Mouse (Mus musculus) MEL (cell line): ENCODE results near the gene Hmgcl.
A peak's percentile ranks its signal among the peaks of the same experiment; 100 is the strongest.

ENCODE experiments used
- CTCF ChIP-seq, 3 experiments: IDR thresholded peaks in 2 of 3; conservative IDR thresholded peaks in 1 of 3; 2 replicates each; pipeline ENCODE4 v1.5.1; 2011 to 2012; ENCODE audit warnings: low read length in 3 of 3, low read depth in 2 of 3, mild to moderate bottlenecking in 2 of 3, improper control_type of control experiment in 1 of 3, inconsistent platforms in 1 of 3, mixed read lengths in 1 of 3, moderate library complexity in 1 of 3; ENCODE audit not compliant: control insufficient read depth in 1 of 3, insufficient read depth in 1 of 3, poor library complexity in 1 of 3, severe bottlenecking in 1 of 3
- EP300 ChIP-seq, 2 experiments: IDR thresholded peaks; 2 replicates each; pipeline ENCODE4 v1.6.1; 2011; ENCODE audit warnings: improper control_type of control experiment in 2 of 2, low read length in 2 of 2, low read depth in 1 of 2, mild to moderate bottlenecking in 1 of 2
- GATA1 ChIP-seq: IDR thresholded peaks from 2 replicates; pipeline ENCODE4 v1.6.1; 2011; ENCODE audit warnings: low read depth, low read length, improper control_type of control experiment
- MAZ ChIP-seq: IDR thresholded peaks from 2 replicates; pipeline ENCODE4 v1.6.1; 2012; ENCODE audit warnings: low read depth, mild to moderate bottlenecking, inconsistent platforms, low read length, improper control_type of control experiment
- NELFE ChIP-seq: IDR thresholded peaks from 2 replicates; pipeline ENCODE4 v1.6.1; 2011; ENCODE audit warnings: low read depth, low read length, improper control_type of control experiment
- POLR2A ChIP-seq, 2 experiments: IDR thresholded peaks; 2 replicates each; pipeline ENCODE4 v1.6.1; 2011 to 2012; ENCODE audit warnings: low read length in 2 of 2, mild to moderate bottlenecking in 2 of 2, control low read depth in 1 of 2, improper control_type of control experiment in 1 of 2, low read depth in 1 of 2, moderate library complexity in 1 of 2; ENCODE audit not compliant: control insufficient read depth in 1 of 2, insufficient read depth in 1 of 2, poor library complexity in 1 of 2
- ZC3H11A ChIP-seq: IDR thresholded peaks from 2 replicates; pipeline ENCODE4 v1.6.1; 2012; ENCODE audit warnings: low read depth, mild to moderate bottlenecking, inconsistent platforms, low read length, improper control_type of control experiment

DNA sequence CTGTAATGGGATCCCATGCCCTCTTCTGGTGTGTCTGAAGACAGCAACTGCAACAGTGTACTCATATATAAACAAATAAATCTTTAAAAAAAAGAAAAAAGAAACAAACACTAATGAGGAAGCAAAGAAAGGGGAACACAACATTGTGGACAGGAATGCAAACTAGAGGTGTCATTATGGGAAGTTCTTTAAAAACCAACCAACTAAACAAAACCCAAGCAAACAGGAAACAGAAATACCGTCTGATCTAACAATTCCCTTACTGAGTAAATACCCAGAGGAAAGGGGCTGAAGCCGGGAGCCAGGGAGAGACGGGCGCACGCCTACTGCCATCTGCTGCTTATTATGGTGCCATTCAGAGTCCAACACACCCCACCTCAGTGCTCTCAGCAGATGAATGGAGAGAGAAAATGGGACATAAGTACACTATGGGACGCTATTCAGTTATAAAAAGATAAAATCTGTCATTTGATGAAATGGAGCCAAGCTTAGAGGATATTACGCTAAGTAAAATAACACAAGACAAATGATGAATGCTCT, 35.3 kb downstream of the Hmgcl start:
- TF ChIP-seq CTCF (IDR thresholded peaks at IDR 0.05 in 2 of 3, conservative IDR thresholded peaks at IDR 0.05 in 1 of 3; ENCODE audit: control insufficient read depth in 1 of 3, insufficient read depth in 1 of 3, low read depth in 2 of 3, low read length in 3 of 3, poor library complexity in 1 of 3, severe bottlenecking in 1 of 3) (0 out of 6 replicates have a peak, but pooled peaks of 1 of the 3 experiments have one; percentile 1), GATA1 (no peak), MAZ (no peak), NELFE (no peak), POLR2A (IDR thresholded peaks at IDR 0.05; ENCODE audit: control insufficient read depth in 1 of 2, insufficient read depth in 1 of 2, low read depth in 1 of 2, low read length in 2 of 2, poor library complexity in 1 of 2) (no peak), ZC3H11A (no peak), EP300 (IDR thresholded peaks at IDR 0.05; ENCODE audit: low read depth in 1 of 2, low read length in 2 of 2) (no peak)
